Mouse (Mus musculus): ENCODE data around the gene Eef1a1. TPM values are rescaled to one million over a fixed set of nuclear protein-coding genes. Genes with fewer than 3 reads are reported as not detected.
"Not testable (repeated sequence)": the region's sequence is repeated elsewhere in the genome, so short reads cannot be mapped to it uniquely, and the experiment has no call there.

Gene Eef1a1
- total and polyA plus RNA-seq, 2 experiments from 2014 or later, result 2,461 to 6,169 TPM

DNA sequence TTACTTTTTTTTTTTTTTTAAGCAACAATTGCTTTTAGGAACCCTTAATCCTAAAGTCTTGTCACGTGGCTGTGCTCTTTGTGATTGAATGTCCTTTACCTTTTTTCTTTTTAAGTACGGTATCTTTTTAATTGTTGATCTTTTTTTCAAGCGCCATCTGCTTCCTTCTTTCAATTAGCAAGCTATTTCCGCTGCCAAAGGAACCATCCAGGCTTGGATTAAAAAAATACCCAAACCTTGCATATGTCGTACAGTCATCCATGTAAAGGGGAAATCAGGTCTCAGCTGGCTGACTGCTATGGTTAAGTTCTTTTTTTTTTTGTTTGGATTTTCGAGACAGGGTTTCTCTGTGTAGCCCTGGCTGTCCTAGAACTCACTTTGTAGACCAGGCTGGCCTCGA is 4.2 kb upstream of the Eef1a1 start:
- no peaks in the 10 kb centered on the region for H3K9me3 ChIP-seq (ENCODE audit: low read length)
- H3K27me3 ChIP-seq (ENCODE audit: insufficient read depth, low read length), result no peaks in the 10 kb centered on the region
- no peaks in the 10 kb centered on the region for H3K36me3 ChIP-seq (ENCODE audit: insufficient read depth, low read length)
- no peak overlapping the region for H3K4me2 ChIP-seq (ENCODE audit: low read depth, low read length, poor library complexity, severe bottlenecking)
- H3K4me1 ChIP-seq (ENCODE audit: insufficient read depth, low read length), result no peaks in the 10 kb centered on the region
- DNase-seq (ENCODE audit: low spot score) (no peak), ATAC-seq (ENCODE audit: low FRiP score) (no peak)
- H3K27ac ChIP-seq (ENCODE audit: low read depth, low read length), result no peak overlapping the region
- no peak for TF ChIP-seq CTCF (IDR thresholded peaks at IDR 0.05)
- H3K4me3 ChIP-seq (ENCODE audit: low read depth, low read length), result no peak overlapping the region
- H3K9ac ChIP-seq (replicated peaks; ENCODE audit: low read length, poor library complexity, severe bottlenecking), result no peak overlapping the region
- WGBS, result 83% methylated on average over 7 of the region's 7 CpGs

DNA sequence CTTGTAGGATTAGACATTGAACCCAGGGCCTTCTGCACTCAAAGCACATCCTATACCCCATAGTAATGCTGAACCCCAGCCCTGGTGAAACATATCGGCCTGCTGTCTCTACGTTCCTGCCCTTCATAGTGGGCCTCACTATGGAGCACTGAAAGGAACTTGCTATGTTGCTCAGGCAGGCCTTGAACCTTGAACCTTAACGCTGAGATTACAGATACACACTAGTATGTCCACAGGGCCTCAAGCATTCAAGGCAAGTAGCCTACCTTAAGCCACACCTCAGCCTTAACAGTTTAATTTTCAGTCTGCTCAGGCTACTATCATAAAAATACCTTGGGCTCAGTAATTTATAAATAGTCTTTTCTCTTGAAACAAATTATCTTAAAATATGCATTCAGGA is 3.3 kb upstream of the Eef1a1 start:
- Histone ChIP-seq H3K4me3 (ENCODE audit: low read depth, low read length) (no peak overlapping the region), H3K9ac (replicated peaks; ENCODE audit: low read length, poor library complexity, severe bottlenecking) (no peak overlapping the region), H3K27ac (ENCODE audit: low read depth, low read length) (no peak overlapping the region), H3K36me3 (ENCODE audit: insufficient read depth, low read length) (no peaks in the 10 kb centered on the region), H3K27me3 (ENCODE audit: insufficient read depth, low read length) (no peaks in the 10 kb centered on the region), H3K4me2 (ENCODE audit: low read depth, low read length, poor library complexity, severe bottlenecking) (no peak overlapping the region), H3K4me1 (ENCODE audit: insufficient read depth, low read length) (no peaks in the 10 kb centered on the region), H3K9me3 (ENCODE audit: low read length) (no peaks in the 10 kb centered on the region)
- 94% methylated on average over 3 of the region's 3 CpGs for WGBS
- TF ChIP-seq CTCF (IDR thresholded peaks at IDR 0.05), result no peak
- DNase-seq (ENCODE audit: low spot score) (no peak), ATAC-seq (ENCODE audit: low FRiP score) (no peak)

DNA sequence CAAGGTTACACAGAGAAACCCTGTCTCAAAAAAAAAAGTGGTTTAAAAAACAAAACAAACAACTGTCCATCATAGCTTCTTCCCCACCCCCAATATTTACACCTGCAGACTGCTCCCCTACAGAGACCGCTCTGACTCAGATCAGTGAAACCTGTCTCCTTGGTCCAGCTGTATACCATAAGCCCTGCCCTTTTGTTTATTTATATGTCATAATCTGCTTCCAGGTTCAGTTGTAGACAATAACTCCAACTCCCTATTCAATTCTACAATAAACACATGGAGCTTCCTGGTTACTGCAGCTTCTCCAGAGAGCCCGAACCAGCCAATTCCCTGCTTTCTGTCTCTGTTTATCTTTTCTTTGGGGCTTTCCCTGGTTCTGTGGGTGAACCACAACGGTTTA is 2.2 kb upstream of the Eef1a1 start:
- DNase-seq (ENCODE audit: low spot score) (no peak), ATAC-seq (ENCODE audit: low FRiP score) (no peak)
- no peak overlapping the region for H3K27ac ChIP-seq (ENCODE audit: low read depth, low read length)
- WGBS, result 86% methylated on average over 3 of the region's 3 CpGs
- no peak overlapping the region for H3K4me2 ChIP-seq (ENCODE audit: low read depth, low read length, poor library complexity, severe bottlenecking)
- no peaks in the 10 kb centered on the region for H3K27me3 ChIP-seq (ENCODE audit: insufficient read depth, low read length)
- no peaks in the 10 kb centered on the region for H3K9me3 ChIP-seq (ENCODE audit: low read length)
- no peak for TF ChIP-seq CTCF (IDR thresholded peaks at IDR 0.05)
- no peaks in the 10 kb centered on the region for H3K4me1 ChIP-seq (ENCODE audit: insufficient read depth, low read length)
- no peak overlapping the region for H3K9ac ChIP-seq (replicated peaks; ENCODE audit: low read length, poor library complexity, severe bottlenecking)
- H3K4me3 ChIP-seq (ENCODE audit: low read depth, low read length), result no peak overlapping the region
- no peaks in the 10 kb centered on the region for H3K36me3 ChIP-seq (ENCODE audit: insufficient read depth, low read length)

DNA sequence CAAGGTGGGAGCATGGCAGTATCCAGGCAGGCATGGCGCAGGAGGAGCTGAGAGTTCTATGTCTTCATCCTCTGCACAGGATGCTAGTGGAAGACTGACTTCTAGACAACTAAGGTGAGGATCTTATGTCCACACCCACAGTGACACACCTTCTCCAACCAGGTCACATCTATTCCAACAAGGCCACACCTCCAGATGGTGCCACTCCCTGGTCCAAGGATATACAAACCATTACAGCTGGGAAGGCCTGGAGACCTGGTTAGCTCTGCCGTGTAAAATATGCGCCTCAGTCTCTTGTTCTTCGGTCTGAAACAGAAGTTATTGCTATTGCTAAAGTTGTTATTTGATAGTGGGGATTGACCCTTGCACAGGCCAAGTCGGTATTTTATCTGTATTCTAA is 930 bp downstream of the Eef1a1 start:
- not testable (repeated sequence) for H3K27ac ChIP-seq (ENCODE audit: low read depth, low read length); H3K4me2 ChIP-seq (ENCODE audit: low read depth, low read length, poor library complexity, severe bottlenecking); H3K9me3 ChIP-seq (ENCODE audit: low read length); H3K27me3 ChIP-seq (ENCODE audit: insufficient read depth, low read length); H3K4me1 ChIP-seq (ENCODE audit: insufficient read depth, low read length); H3K4me3 ChIP-seq (ENCODE audit: low read depth, low read length); ATAC-seq (ENCODE audit: low FRiP score); H3K36me3 ChIP-seq (ENCODE audit: insufficient read depth, low read length); H3K9ac ChIP-seq (replicated peaks; ENCODE audit: low read length, poor library complexity, severe bottlenecking); DNase-seq (ENCODE audit: low spot score)
- 92% methylated on average over 5 of the region's 5 CpGs for WGBS

DNA sequence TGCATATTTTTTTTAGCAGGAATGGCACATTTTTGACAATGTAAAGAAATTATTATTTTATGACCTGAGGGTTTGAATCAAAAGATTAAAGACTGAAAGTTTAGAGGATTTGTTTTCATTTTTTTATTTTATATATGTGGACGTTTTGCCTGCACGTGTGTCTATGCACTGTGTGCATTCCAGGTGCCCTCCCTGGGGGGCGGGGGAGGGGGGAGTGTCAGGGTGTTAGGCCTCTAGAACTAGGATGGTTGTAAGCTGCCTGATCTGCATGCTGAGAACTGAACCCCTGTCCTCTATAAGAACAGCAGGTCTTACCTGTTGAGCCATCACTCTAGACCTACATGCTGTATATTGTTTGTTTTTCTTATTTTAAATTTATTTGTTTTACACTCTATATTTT is 4.3 kb downstream of the Eef1a1 start:
- ATAC-seq (ENCODE audit: low FRiP score) (no peak), DNase-seq (ENCODE audit: low spot score) (no peak)
- no peak for TF ChIP-seq CTCF (IDR thresholded peaks at IDR 0.05)

DNA sequence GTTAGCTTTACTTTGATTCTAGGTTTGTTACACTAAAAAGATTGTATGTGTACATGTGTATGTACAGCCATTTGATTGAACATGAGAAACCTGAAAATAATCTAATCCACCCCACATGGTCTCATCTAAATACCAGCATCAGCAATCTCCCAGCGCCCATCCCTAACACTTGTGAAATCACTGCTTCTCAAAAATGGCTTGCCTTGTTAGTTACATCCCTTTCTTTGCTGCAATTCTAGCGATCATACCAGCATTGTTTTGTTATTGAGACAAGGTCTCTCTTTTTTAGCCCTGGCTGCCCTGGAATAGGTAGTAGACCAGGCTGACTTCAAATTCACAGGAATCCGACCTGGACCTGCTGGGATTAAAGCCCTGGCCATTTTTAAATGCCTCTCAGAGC is 6.6 kb downstream of the Eef1a1 start:
- ATAC-seq (ENCODE audit: low FRiP score) (no peak), DNase-seq (ENCODE audit: low spot score) (no peak)
- peak overlapping the region; percentile 57 for H3K4me2 ChIP-seq (ENCODE audit: low read depth, low read length, poor library complexity, severe bottlenecking)
- TF ChIP-seq CTCF (IDR thresholded peaks at IDR 0.05), result no peak
- H3K36me3 ChIP-seq (ENCODE audit: insufficient read depth, low read length), result peaks cover 9% of the 10 kb centered on the region; the same call in 1 of the 2 replicates
- peak overlapping the region; percentile 97 for H3K4me3 ChIP-seq (ENCODE audit: low read depth, low read length)
- peak overlapping the region; percentile 98 for H3K27ac ChIP-seq (ENCODE audit: low read depth, low read length)
- no peaks in the 10 kb centered on the region for H3K27me3 ChIP-seq (ENCODE audit: insufficient read depth, low read length)
- no peaks in the 10 kb centered on the region for H3K4me1 ChIP-seq (ENCODE audit: insufficient read depth, low read length)
- H3K9ac ChIP-seq (replicated peaks; ENCODE audit: low read length, poor library complexity, severe bottlenecking), result peak overlapping the region; percentile 79
- 4% methylated on average over 3 of the region's 3 CpGs for WGBS
- no peaks in the 10 kb centered on the region for H3K9me3 ChIP-seq (ENCODE audit: low read length)

More for the DNA sequence above, 4.3 kb downstream of the Eef1a1 start:
- Histone ChIP-seq H3K4me2 (ENCODE audit: low read depth, low read length, poor library complexity, severe bottlenecking) (no peak overlapping the region), H3K36me3 (ENCODE audit: insufficient read depth, low read length) (no peaks in the 10 kb centered on the region), H3K9me3 (ENCODE audit: low read length) (no peaks in the 10 kb centered on the region), H3K27me3 (ENCODE audit: insufficient read depth, low read length) (no peaks in the 10 kb centered on the region), H3K4me3 (ENCODE audit: low read depth, low read length) (no peak overlapping the region), H3K4me1 (ENCODE audit: insufficient read depth, low read length) (no peaks in the 10 kb centered on the region), H3K9ac (replicated peaks; ENCODE audit: low read length, poor library complexity, severe bottlenecking) (no peak overlapping the region), H3K27ac (ENCODE audit: low read depth, low read length) (no peak overlapping the region)
- 78% methylated on average over 3 of the region's 3 CpGs for WGBS

Measured in midbrain, postnatal 0 days (tissue).